Mouse (Mus musculus): Measurements from ENCODE around the gene Srsf6.

Gene Srsf6

DNA sequence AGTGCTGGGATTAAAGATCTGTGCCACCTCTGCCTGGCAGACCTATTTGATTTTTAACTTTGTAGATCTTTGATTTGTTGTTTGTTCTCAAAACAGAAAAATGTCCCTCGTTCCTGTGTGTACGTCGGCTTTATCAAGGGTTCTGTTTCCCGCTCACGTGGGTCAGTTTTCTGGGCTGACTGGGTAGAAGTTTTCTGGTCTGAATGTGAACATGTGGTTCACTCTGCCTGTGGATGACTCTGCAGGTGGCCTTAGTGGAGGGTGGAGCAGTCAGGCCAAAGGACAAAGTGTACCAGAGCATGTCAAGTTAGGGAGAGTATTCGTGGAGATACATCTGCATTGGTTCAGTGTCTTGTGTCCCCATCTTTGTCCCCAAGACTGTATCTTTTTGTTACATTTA, 53.1 kb downstream of the Srsf6 start:
- no peak for DNase-seq (ENCODE audit: low spot score in 2 of 2)

DNA sequence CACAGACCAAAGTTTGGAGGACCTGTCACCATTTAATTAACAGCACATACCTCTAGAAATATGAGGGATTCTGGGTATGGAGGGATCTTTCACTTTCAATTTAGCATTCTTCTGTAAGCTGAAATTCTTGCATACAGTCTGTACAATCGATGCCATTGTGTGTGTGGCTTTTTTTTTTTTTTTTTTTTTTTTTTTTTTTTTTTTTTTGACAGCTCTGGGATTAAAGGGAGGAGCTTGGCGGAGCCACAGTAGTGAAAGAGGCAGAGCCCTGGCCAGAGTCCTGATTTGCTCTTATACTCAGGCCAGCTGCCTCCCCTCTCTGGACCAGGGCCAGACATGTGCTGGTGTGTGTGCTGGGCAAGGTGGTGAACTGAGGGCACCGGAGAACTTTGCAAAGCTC, 54.6 kb downstream of the Srsf6 start:
- peak in 1 of 2 experiments; percentile 66 for DNase-seq (ENCODE audit: low spot score in 2 of 2)

All from cerebellum, postnatal 4 days (tissue).